ENCODE assay signal across 11 mouse cellular contexts in genomic region chr1:72936681-72937465, GRCm38 (mm10).
DNase-seq lines count a peak whose midpoint lies in the region; ATAC-seq lines count a peak whose summit lies in the region.
"Had no signal": no experiment of that assay in that cellular context is flagged by ENCODE, and none has a peak within 500 bp of the region (broad histone marks: within the 10 kb centered on the region; RNA-seq: fewer than 3 reads in every experiment).

No protein-coding gene starts in this region.

- no peak overlapping the region for H3K4me3 ChIP-seq in heart, embryonic 13.5 days
- H3K4me3 ChIP-seq in forebrain, embryonic 15.5 days, result no peak overlapping the region
- H3K4me3 ChIP-seq: intestine, embryonic 15.5 days had no signal

- peaks cover 20% of the 10 kb centered on the region for H3K4me1 ChIP-seq in heart, embryonic 13.5 days
- no peaks in the 10 kb centered on the region for H3K4me1 ChIP-seq in forebrain, embryonic 15.5 days
- H3K4me1 ChIP-seq: intestine, embryonic 15.5 days had no signal

- H3K9me3 ChIP-seq in heart, embryonic 13.5 days, result no peaks in the 10 kb centered on the region
- H3K9me3 ChIP-seq in forebrain, embryonic 15.5 days, result no peaks in the 10 kb centered on the region
- H3K9me3 ChIP-seq: intestine, embryonic 15.5 days had no signal

- DNase-seq in gastrocnemius, adult 18-20 months (ENCODE audit: low spot score), result peak; percentile 62
- DNase-seq in gastrocnemius, postnatal 4 days (ENCODE audit: low spot score in 2 of 2), result no peak
- peak; percentile 20 to 32 for DNase-seq in layer of hippocampus, postnatal 10 days (ENCODE audit: low spot score in 2 of 2)
- no peak for DNase-seq in layer of hippocampus, postnatal 25 days (ENCODE audit: extremely low spot score in 1 of 2, low spot score in 1 of 2)
- peak; percentile 75 for DNase-seq in skeletal muscle tissue, adult 2 months (ENCODE audit: low read depth, low spot score)
- DNase-seq: adrenal gland, postnatal 25 days; thymus, adult 18-20 months had no signal

- 38% methylated on average over 5 of the region's 5 CpGs for WGBS in heart, embryonic 13.5 days
- 89% methylated on average over 5 of the region's 5 CpGs for WGBS in forebrain, embryonic 15.5 days

- H3K9ac ChIP-seq in heart, embryonic 13.5 days, result no peak overlapping the region
- H3K9ac ChIP-seq in forebrain, embryonic 15.5 days (replicated peaks), result no peak overlapping the region
- H3K9ac ChIP-seq: intestine, embryonic 15.5 days had no signal

- H3K27ac ChIP-seq in heart, embryonic 13.5 days (replicated peaks), result peak overlapping the region; percentile 53
- no peak overlapping the region for H3K27ac ChIP-seq in forebrain, embryonic 15.5 days (replicated peaks)
- H3K27ac ChIP-seq: intestine, embryonic 15.5 days had no signal

- no peak for ATAC-seq in heart, embryonic 13.5 days (ENCODE audit: extremely low read depth, insufficient number of reproducible peaks, low FRiP score, low TSS enrichment)
- ATAC-seq in forebrain, embryonic 15.5 days (replicated peaks), result no peak
- ATAC-seq in megakaryocyte-erythroid progenitor cell, adult 5-6 weeks (replicated peaks; ENCODE audit: low FRiP score, low TSS enrichment, poor library complexity, severe bottlenecking), result no peak
- ATAC-seq: intestine, embryonic 15.5 days had no signal

- no peaks in the 10 kb centered on the region for H3K27me3 ChIP-seq in heart, embryonic 13.5 days (replicated peaks)
- no peaks in the 10 kb centered on the region for H3K27me3 ChIP-seq in forebrain, embryonic 15.5 days
- H3K27me3 ChIP-seq: intestine, embryonic 15.5 days had no signal

- no peak overlapping the region for H3K4me2 ChIP-seq in heart, embryonic 13.5 days
- no peak overlapping the region for H3K4me2 ChIP-seq in forebrain, embryonic 15.5 days (replicated peaks)
- H3K4me2 ChIP-seq: intestine, embryonic 15.5 days had no signal

- H3K36me3 ChIP-seq in heart, embryonic 13.5 days, result no peaks in the 10 kb centered on the region
- H3K36me3 ChIP-seq in forebrain, embryonic 15.5 days, result no peaks in the 10 kb centered on the region
- H3K36me3 ChIP-seq: intestine, embryonic 15.5 days had no signal

Comparison
In these comparisons a context has a peak if more than half of its experiments do, and no peak if none do; other contexts are left out.
1. DNase-seq: peak in gastrocnemius, adult 18-20 months (single experiment), layer of hippocampus, postnatal 10 days (2 of 2) and skeletal muscle tissue, adult 2 months (single experiment); none in gastrocnemius, postnatal 4 days (0 of 2) and layer of hippocampus, postnatal 25 days (0 of 2).